Mouse (Mus musculus) activated CD4-positive, CD25-positive, alpha-beta regulatory T cell, adult 4 months (primary cell): ENCODE results near the gene Thrap3. TPM values are rescaled to one million over a fixed set of nuclear protein-coding genes. Genes with fewer than 3 reads are reported as not detected.
A peak's percentile ranks its signal among the peaks of the same experiment; 100 is the strongest.
"Not testable (repeated sequence)": the region's sequence is repeated elsewhere in the genome, so short reads cannot be mapped to it uniquely, and the experiment has no call there.

Experiments used
- ATAC-seq: one replicate; pipeline ENCODE4 v1.8.0; 2017
- polyA plus RNA-seq, 2 experiments: library from polyadenylated mRNA; unstranded; fragments of 100-300 nt; shearing (Covaris generic); gene quantifications; one replicate each; pipeline ENCODE4 v1.2.1; 2017

The Thrap3 gene
- 100 to 1,000 TPM; 205 to 236 TPM for polyA plus RNA-seq

GRCm38 (mm10) chr4:126202303-126203181 lies at the start of gene Thrap3:
Thrap3 (minus strand) TSS chr4:126202760.
- ATAC-seq, result peak; percentile 82

- ATAC-seq, result no peak
Observed at GRCm38 (mm10) chr4:126251655-126252254, 49.2 kb upstream of the Thrap3 start.

DNA sequence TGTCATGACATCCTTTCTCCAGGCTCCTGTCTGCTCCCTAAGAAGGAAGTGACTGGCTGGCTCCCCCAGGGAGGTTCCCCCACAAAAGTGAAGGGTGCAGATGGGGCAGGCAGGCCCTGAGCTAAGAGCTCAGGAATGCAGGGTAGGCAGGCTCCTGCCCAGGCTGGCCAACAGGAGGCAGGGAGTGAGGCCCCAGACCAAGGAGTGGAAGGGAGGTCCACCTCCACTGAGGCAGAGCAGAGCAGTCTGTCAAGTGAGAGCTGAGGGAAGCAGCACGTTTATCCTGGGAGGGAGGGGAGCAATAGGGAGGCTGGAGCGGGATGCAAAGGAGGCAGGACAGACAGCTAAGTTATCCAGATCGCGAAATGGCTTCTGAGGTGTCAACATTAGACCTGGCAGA lies 48.1 kb upstream of the Thrap3 start:
- no peak for ATAC-seq

GRCm38 (mm10) chr4:126248261-126248868 lies 45.8 kb upstream of the Thrap3 start:
- no peak for ATAC-seq

- ATAC-seq, result no peak
Observed at GRCm38 (mm10) chr4:126246202-126246889, 43.8 kb upstream of the Thrap3 start.

DNA sequence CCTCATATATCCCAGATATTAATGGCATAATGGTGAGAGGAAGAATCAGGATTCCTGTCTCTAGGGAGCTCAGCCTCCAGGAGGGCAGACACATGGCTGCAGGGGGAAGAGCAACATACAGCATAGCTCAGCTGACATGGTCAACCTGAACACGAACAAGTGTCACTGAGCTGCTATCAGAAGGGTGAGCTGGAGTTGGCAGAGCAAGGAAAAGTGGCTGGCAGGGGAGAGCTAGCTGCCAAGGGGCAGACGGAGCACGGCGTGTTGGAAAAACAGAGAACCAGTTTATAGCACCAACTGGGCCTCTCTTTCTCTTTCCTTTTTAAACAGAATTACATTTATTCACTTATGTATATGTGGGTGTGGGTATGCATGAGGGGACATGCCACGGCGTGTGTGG lies 40.0 kb upstream of the Thrap3 start:
- ATAC-seq, result no peak

GRCm38 (mm10) chr4:126241956-126242355 lies 39.4 kb upstream of the Thrap3 start:
- no peak for ATAC-seq

DNA sequence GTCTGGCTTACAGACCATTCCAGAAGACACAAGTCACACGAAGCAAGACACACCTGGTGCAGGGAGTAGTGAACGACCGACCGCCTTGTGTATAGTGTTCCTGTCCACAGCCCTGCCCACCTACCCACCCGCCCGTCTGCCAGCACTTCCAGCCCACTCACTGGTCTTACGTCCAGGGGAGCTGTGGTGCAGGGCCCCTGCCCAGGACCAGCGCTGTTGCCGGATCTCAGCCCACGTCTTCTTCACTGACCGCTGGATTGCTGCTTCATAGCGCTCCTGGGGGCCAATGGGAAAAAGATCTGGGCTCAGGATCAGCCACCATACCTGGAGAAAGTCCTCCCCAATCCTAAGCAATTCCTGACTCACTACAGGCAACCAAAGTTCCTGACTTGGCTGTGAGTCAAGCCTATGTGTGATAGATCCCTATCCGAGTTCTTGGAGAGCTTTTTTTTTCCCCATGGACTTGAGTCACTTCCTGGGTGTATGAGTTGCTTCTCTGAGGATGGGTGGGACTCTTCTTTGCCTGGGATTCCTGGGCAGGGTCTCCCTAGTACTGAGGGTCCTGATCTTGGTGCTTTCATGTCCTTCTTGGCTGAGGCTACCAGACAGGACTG lies 37.4 kb upstream of the Thrap3 start:
- ATAC-seq, result no peak

DNA sequence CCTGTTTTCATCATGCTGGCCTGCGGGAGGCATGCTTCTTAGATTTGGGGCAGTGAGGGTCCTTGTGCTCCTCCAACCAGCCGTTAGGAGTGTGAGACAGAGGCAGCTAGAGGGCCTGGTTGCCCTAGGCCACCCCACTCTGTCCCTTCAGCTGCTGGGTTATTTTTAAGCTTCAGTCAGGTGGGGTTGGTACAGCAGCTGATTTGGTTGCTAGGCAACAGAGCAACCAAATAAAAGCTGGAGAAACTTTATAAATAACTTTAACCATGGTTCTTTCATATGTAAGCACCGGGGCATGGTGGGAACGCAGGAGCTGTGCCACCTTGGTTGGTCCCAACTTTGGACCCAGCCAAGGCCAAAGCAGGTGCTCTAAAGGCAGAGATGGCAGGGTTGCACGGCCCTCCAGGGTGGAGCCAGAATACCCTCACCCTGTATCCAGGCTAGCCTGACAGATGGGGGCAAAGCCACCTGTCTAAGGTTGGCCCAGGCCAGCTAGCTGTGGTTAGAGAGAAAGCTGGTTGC lies 35.2 kb upstream of the Thrap3 start:
- no peak for ATAC-seq

GRCm38 (mm10) chr4:126236467-126237280 lies 34.1 kb upstream of the Thrap3 start:
- no peak for ATAC-seq

DNA sequence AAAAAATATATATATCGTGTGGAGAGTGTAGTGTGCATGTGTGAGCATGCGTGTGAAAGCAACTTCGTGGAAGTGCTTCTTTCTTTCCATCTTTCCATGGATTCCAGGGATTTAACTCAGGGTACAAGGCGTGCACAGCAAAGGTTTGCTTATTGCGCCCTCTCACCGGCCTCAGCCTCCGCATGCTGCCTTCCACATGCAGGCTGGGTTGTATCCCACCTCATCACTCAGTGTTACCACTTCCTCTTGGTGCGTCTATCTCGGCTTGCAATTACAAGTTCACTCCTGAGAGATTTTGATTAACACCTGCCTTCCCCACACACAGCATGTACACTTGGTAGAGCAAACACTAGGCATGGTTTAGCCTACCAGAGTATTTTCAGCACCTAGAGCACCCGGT lies 32.6 kb upstream of the Thrap3 start:
- no peak for ATAC-seq

- ATAC-seq, result no peak
Observed at GRCm38 (mm10) chr4:126234496-126235175, 32.1 kb upstream of the Thrap3 start.

GRCm38 (mm10) chr4:126233676-126234308 lies 31.2 kb upstream of the Thrap3 start:
- ATAC-seq, result no peak

DNA sequence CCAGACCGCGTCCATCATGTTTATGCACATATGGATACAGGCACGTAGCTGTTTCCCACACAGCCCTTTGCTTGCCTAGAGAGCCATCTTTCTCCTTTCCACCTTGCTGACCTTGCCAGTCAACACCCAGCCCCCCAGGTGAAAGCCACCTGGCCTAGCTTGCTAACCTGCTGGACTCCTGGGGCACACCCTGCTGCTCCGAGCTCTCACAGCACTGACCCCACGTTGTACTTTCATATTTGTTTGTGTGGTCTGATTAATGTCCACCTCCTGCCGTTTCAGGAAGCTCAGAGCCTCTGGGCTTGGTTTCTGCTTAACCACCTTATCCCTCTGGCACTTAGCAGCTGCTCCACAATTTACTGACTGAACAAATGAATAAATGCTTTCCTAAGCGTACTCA lies 27.3 kb upstream of the Thrap3 start:
- ATAC-seq, result no peak

DNA sequence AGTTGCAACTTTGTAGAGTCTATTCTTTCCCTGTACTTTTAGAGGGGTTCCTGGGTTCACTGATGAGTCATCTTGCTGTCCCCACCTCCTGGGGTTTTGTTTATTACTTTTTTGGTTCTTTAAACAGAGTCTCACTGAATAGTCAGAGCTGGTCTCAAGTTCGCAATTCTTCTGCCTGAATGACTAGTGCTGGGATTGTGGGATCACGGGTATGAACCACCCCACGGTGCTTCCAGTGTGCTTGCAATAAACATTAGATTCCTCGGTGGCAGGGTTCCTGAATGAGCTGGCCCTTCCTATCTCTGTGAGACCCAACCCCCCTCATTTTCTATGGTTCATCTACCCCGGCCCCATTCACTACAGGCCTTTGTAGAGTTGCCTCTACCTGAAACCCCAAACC lies 25.6 kb upstream of the Thrap3 start:
- no peak for ATAC-seq

- peak; percentile 85 for ATAC-seq
Observed at GRCm38 (mm10) chr4:126227077-126227761, 24.7 kb upstream of the Thrap3 start.

GRCm38 (mm10) chr4:126226640-126227039 lies 24.1 kb upstream of the Thrap3 start:
- peak; percentile 19 for ATAC-seq

DNA sequence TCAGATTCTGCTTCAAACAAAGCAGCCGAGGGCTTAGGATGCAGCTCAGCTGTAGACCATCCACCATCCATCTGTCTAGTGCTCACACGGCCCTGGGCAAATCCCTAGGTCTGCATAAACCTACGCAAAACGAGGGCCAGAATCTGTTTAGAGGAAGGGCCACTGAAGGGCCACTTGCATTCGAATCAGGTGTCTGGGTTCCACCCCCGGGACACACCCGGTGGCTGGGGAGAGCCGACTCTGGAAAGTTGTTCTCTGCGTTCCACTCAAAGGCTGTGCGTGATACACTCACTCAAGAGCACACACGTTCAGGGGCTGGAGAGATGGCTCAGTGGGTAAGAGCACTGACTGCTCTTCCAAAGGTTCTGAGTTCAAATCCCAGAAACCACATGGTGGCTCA lies 20.1 kb upstream of the Thrap3 start:
- ATAC-seq, result no peak

- no peak for ATAC-seq
Observed at GRCm38 (mm10) chr4:126220045-126220444, 17.5 kb upstream of the Thrap3 start.

GRCm38 (mm10) chr4:126219540-126219939 lies 17.0 kb upstream of the Thrap3 start:
- not testable (repeated sequence) for ATAC-seq
